Mouse (Mus musculus): ENCODE data around the gene Fam124a. TPM values are rescaled to one million over a fixed set of nuclear protein-coding genes. Genes with fewer than 3 reads are reported as not detected.

Fam124a gene
- total RNA-seq, 1 experiment, result 1.7 TPM

DNA sequence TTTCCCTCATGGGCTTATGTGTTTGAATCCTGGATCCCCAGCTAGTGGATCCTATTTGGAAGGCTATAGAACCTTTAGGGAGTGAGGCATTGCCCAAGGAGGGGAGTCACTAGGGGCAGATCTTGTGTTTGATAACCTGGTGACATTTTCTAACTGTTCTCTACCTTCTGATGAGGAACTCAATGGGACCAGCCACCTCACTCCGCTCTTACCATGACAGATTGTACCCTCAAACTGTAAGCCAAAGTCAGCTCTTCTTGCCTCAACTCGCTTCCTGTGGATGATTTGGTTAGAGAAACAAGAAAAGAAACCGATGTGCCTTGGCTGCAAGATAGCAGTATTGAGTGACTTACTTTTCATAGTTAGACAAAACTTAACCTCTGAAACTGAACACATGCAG, 96.2 kb downstream of the Fam124a start:
- Histone ChIP-seq H3K9me3 (ENCODE audit: control insufficient read depth, insufficient read depth, low read depth, low read length) (no peaks in the 10 kb centered on the region), H3K4me1 (ENCODE audit: control insufficient read depth in 2 of 2, insufficient read depth in 2 of 2, low read length in 2 of 2, poor library complexity in 1 of 2) (no peaks in the 10 kb centered on the region), H3K27ac (ENCODE audit: insufficient read depth, low read depth, low read length, poor library complexity, severe bottlenecking) (no peak overlapping the region), H3K9ac (ENCODE audit: insufficient read depth, low read depth, low read length, poor library complexity, severe bottlenecking) (no peak overlapping the region), H3K36me3 (ENCODE audit: control insufficient read depth, insufficient read depth, low read length, poor library complexity, severe bottlenecking) (no peaks in the 10 kb centered on the region), H3K4me3 (ENCODE audit: insufficient read depth in 1 of 2, low read depth in 1 of 2, low read length in 2 of 2, poor library complexity in 1 of 2, severe bottlenecking in 1 of 2) (no peak overlapping the region)
- in situ Hi-C loops (cut with MboI; ENCODE audit: low sequenced_read_pairs in 2 of 2, unreplicated experiment in 2 of 2), result no loop called here
- DNase-seq (ENCODE audit: low read depth, low spot score), result no peak
- TF ChIP-seq ZC3H11A (IDR thresholded peaks at IDR 0.05; ENCODE audit: borderline replicate concordance, low read depth, low read length) (no peak), MAFK (IDR thresholded peaks at IDR 0.05; ENCODE audit: insufficient read depth, low read depth, low read length) (no peak), HCFC1 (IDR thresholded peaks at IDR 0.05; ENCODE audit: borderline replicate concordance, insufficient read depth, low read length) (no peak), ZNF384 (IDR thresholded peaks at IDR 0.05; ENCODE audit: low read depth, low read length) (no peak), CHD2 (IDR thresholded peaks at IDR 0.05; ENCODE audit: low read depth, low read length) (no peak)

DNA sequence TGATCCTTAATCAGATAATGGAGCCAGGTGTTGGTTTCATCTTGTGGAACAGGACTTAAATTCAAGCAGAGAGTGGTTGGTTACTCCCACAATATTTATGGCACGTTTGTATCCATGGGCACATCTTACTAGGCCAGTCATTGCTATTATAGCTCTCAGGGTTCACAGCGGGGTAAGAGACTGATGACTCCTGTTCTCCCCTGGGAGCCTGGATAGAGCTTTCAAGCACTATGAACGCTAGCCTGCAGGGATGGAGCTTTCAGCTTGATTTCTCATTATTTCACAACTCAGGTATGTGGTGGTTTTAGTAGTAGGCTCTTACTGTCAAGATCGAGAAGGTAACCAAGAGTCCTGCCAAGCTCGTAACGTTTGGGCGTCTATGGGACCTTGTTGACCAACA, 100.5 kb downstream of the Fam124a start:
- no peak overlapping the region for H3K27ac ChIP-seq (ENCODE audit: insufficient read depth, low read depth, low read length, poor library complexity, severe bottlenecking)
- no peaks in the 10 kb centered on the region for H3K4me1 ChIP-seq (ENCODE audit: control insufficient read depth in 2 of 2, insufficient read depth in 2 of 2, low read length in 2 of 2, poor library complexity in 1 of 2)
- H3K4me3 ChIP-seq (ENCODE audit: insufficient read depth in 1 of 2, low read depth in 1 of 2, low read length in 2 of 2, poor library complexity in 1 of 2, severe bottlenecking in 1 of 2), result no peak overlapping the region
- H3K9me3 ChIP-seq (ENCODE audit: control insufficient read depth, insufficient read depth, low read depth, low read length), result no peaks in the 10 kb centered on the region
- DNase-seq (ENCODE audit: low read depth, low spot score), result no peak
- no peak overlapping the region for H3K9ac ChIP-seq (ENCODE audit: insufficient read depth, low read depth, low read length, poor library complexity, severe bottlenecking)
- in situ Hi-C loops (cut with MboI; ENCODE audit: low sequenced_read_pairs in 2 of 2, unreplicated experiment in 2 of 2), result no loop called here
- no peaks in the 10 kb centered on the region for H3K36me3 ChIP-seq (ENCODE audit: control insufficient read depth, insufficient read depth, low read length, poor library complexity, severe bottlenecking)
- TF ChIP-seq HCFC1 (IDR thresholded peaks at IDR 0.05; ENCODE audit: borderline replicate concordance, insufficient read depth, low read length) (no peak), ZC3H11A (IDR thresholded peaks at IDR 0.05; ENCODE audit: borderline replicate concordance, low read depth, low read length) (no peak), ZNF384 (IDR thresholded peaks at IDR 0.05; ENCODE audit: low read depth, low read length) (no peak), CHD2 (IDR thresholded peaks at IDR 0.05; ENCODE audit: low read depth, low read length) (no peak), MAFK (IDR thresholded peaks at IDR 0.05; ENCODE audit: insufficient read depth, low read depth, low read length) (no peak)

DNA sequence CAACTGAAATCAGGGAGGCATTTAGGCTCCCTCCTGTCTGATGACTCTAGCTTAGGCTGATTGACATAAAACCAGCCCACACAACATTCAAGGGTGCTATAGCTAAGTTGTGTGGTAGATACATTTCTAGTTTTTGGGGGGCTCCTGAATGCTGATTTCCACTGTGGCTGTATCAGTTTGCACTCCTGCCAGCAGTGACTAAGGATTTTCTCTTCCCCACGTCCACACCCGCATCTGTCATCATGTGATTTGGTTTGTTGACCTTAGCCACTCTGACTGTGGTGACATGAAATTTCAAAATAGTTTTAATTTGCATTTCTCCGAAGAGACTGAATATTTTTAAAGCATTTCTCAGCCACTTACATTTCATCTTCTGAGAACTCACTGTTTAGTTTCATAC, 101.9 kb downstream of the Fam124a start:
- Histone ChIP-seq H3K36me3 (ENCODE audit: control insufficient read depth, insufficient read depth, low read length, poor library complexity, severe bottlenecking) (no peaks in the 10 kb centered on the region), H3K27ac (ENCODE audit: insufficient read depth, low read depth, low read length, poor library complexity, severe bottlenecking) (no peak overlapping the region), H3K9me3 (ENCODE audit: control insufficient read depth, insufficient read depth, low read depth, low read length) (no peaks in the 10 kb centered on the region), H3K4me3 (ENCODE audit: insufficient read depth in 1 of 2, low read depth in 1 of 2, low read length in 2 of 2, poor library complexity in 1 of 2, severe bottlenecking in 1 of 2) (no peak overlapping the region), H3K4me1 (ENCODE audit: control insufficient read depth in 2 of 2, insufficient read depth in 2 of 2, low read length in 2 of 2, poor library complexity in 1 of 2) (no peaks in the 10 kb centered on the region), H3K9ac (ENCODE audit: insufficient read depth, low read depth, low read length, poor library complexity, severe bottlenecking) (no peak overlapping the region)
- TF ChIP-seq ZNF384 (IDR thresholded peaks at IDR 0.05; ENCODE audit: low read depth, low read length) (no peak), HCFC1 (IDR thresholded peaks at IDR 0.05; ENCODE audit: borderline replicate concordance, insufficient read depth, low read length) (no peak), ZC3H11A (IDR thresholded peaks at IDR 0.05; ENCODE audit: borderline replicate concordance, low read depth, low read length) (no peak), CHD2 (IDR thresholded peaks at IDR 0.05; ENCODE audit: low read depth, low read length) (no peak), MAFK (IDR thresholded peaks at IDR 0.05; ENCODE audit: insufficient read depth, low read depth, low read length) (no peak)
- in situ Hi-C loops (cut with MboI; ENCODE audit: low sequenced_read_pairs in 2 of 2, unreplicated experiment in 2 of 2), result no loop called here
- no peak for DNase-seq (ENCODE audit: low read depth, low spot score)

Other genes starting within 250 kb of the Fam124a start
- gene Gucy1b2, start 99.4 kb upstream of the Fam124a start, total RNA-seq (2012; rRNA removed), result not detected in 2 replicates
- gene Gm4131, start 11.2 kb downstream of the Fam124a start, total RNA-seq (2012; rRNA removed), result not detected in 2 replicates
- not detected in 2 replicates for gene Serpine3, start 107.9 kb downstream of the Fam124a start, total RNA-seq (2012; rRNA removed)
- gene Ints6, start 205.4 kb downstream of the Fam124a start, total RNA-seq (2012; rRNA removed), result 38.4 and 47.6 TPM in 2 replicates